Comparison of ENCODE assay signal across 20 mouse cellular contexts in genomic region chr1:187969491-187969890, GRCm38 (mm10).
DNase-seq lines count a peak whose midpoint lies in the region; ATAC-seq lines count a peak whose summit lies in the region.
"Had no signal": no experiment of that assay in that cellular context is flagged by ENCODE, and none has a peak within 500 bp of the region (broad histone marks: within the 10 kb centered on the region; RNA-seq: fewer than 3 reads in every experiment).

No protein-coding gene starts in this region.

- WGBS in heart, embryonic 14.5 days = 54% methylated on average over 5 of the region's 5 CpGs
- WGBS in kidney, embryonic 15.5 days = 60% methylated on average over 5 of the region's 5 CpGs

- peak; percentile 14 to 16 for DNase-seq in cerebellum, postnatal 36 days
- DNase-seq in cerebellum, adult 11 months = no peak
- no peak for DNase-seq in heart, postnatal 36 days
- DNase-seq in kidney, adult 9 months = no peak
- DNase-seq: adrenal gland, adult 2 months; adrenal gland, postnatal 25 days; cerebellum, adult 9-11 months; gastrocnemius, adult 2 months; gastrocnemius, postnatal 25 days; heart, postnatal 4 days; kidney, adult 18-20 months had no signal

- H3K36me3 ChIP-seq in heart, embryonic 14.5 days (ENCODE audit: control insufficient read depth, insufficient read depth, low read length) = no peaks in the 10 kb centered on the region
- no peaks in the 10 kb centered on the region for H3K36me3 ChIP-seq in kidney, embryonic 15.5 days
- H3K36me3 ChIP-seq: embryonic facial prominence, embryonic 15.5 days; forebrain, embryonic 10.5 days; hindbrain, embryonic 12.5 days; intestine, embryonic 15.5 days had no signal

- H3K9me3 ChIP-seq in heart, embryonic 14.5 days (ENCODE audit: control insufficient read depth, low read length) = no peaks in the 10 kb centered on the region
- H3K9me3 ChIP-seq in kidney, embryonic 15.5 days (replicated peaks) = no peaks in the 10 kb centered on the region
- H3K9me3 ChIP-seq: embryonic facial prominence, embryonic 15.5 days; forebrain, embryonic 10.5 days; hindbrain, embryonic 12.5 days; intestine, embryonic 15.5 days had no signal

- H3K27ac ChIP-seq in heart, embryonic 14.5 days (replicated peaks in 1 of 2; ENCODE audit: control insufficient read depth in 1 of 2, insufficient read depth in 1 of 2, low read depth in 2 of 2, low read length in 2 of 2) = peak overlapping the region in 1 of 2 experiments; percentile 48; a peak in 1 of 4 replicates
- H3K27ac ChIP-seq in kidney, embryonic 15.5 days = 0 out of 2 replicates have a peak overlapping the region, but pooled peaks have one; percentile 37
- H3K27ac ChIP-seq: embryonic facial prominence, embryonic 15.5 days; forebrain, embryonic 10.5 days; gastrocnemius, adult 2 months; hindbrain, embryonic 12.5 days; intestine, embryonic 15.5 days; kidney, postnatal 0 days had no signal

- peaks cover 13 to 48% of the 10 kb centered on the region in 2 experiments for H3K4me1 ChIP-seq in heart, embryonic 14.5 days (ENCODE audit: control insufficient read depth in 2 of 2, insufficient read depth in 2 of 2, low read length in 2 of 2)
- 0 out of 2 replicates have a peak, but pooled peaks cover 8% of the 10 kb centered on the region for H3K4me1 ChIP-seq in kidney, embryonic 15.5 days
- H3K4me1 ChIP-seq: embryonic facial prominence, embryonic 15.5 days; intestine, embryonic 15.5 days had no signal

- intact Hi-C loops in heart, postnatal 36 days (cut with DNase I) = no loop called here

- no peak overlapping the region for H3K4me3 ChIP-seq in heart, embryonic 14.5 days (ENCODE audit: control insufficient read depth in 1 of 2, insufficient read depth in 1 of 2, low read depth in 1 of 2, low read length in 2 of 2)
- H3K4me3 ChIP-seq in kidney, embryonic 15.5 days (replicated peaks) = no peak overlapping the region
- H3K4me3 ChIP-seq: embryonic facial prominence, embryonic 15.5 days; erythroblast, embryonic 14.5 days; forebrain, embryonic 10.5 days; gastrocnemius, adult 2 months; hindbrain, embryonic 12.5 days; intestine, embryonic 15.5 days had no signal

- ATAC-seq in heart, embryonic 14.5 days (ENCODE audit: insufficient number of reproducible peaks, insufficient read depth, low FRiP score, low read depth) = no peak
- ATAC-seq in kidney, embryonic 15.5 days (replicated peaks; ENCODE audit: low FRiP score) = no peak
- ATAC-seq: forebrain, embryonic 14.5 days; intestine, embryonic 15.5 days had no signal

- no peak overlapping the region for H3K4me2 ChIP-seq in heart, embryonic 14.5 days (ENCODE audit: low read length)
- no peak overlapping the region for H3K4me2 ChIP-seq in kidney, embryonic 15.5 days
- H3K4me2 ChIP-seq: embryonic facial prominence, embryonic 15.5 days; hindbrain, embryonic 12.5 days; intestine, embryonic 15.5 days had no signal

- H3K27me3 ChIP-seq in heart, embryonic 14.5 days (ENCODE audit: control insufficient read depth, insufficient read depth, low read length) = no peaks in the 10 kb centered on the region
- H3K27me3 ChIP-seq in kidney, embryonic 15.5 days = no peaks in the 10 kb centered on the region
- H3K27me3 ChIP-seq: embryonic facial prominence, embryonic 15.5 days; hindbrain, embryonic 12.5 days; intestine, embryonic 15.5 days had no signal

- 0 out of 2 replicates have a peak overlapping the region, but pooled peaks have one; percentile 35 for H3K9ac ChIP-seq in heart, embryonic 14.5 days (ENCODE audit: low read length)
- H3K9ac ChIP-seq in kidney, embryonic 15.5 days = no peak overlapping the region
- H3K9ac ChIP-seq: embryonic facial prominence, embryonic 15.5 days; hindbrain, embryonic 12.5 days; intestine, embryonic 15.5 days had no signal

Comparison
In these comparisons a context has a peak if more than half of its experiments do, and no peak if none do; other contexts are left out.
1. DNase-seq: peak in cerebellum, postnatal 36 days (2 of 2); none in cerebellum, adult 11 months (single experiment), heart, postnatal 36 days (0 of 2) and kidney, adult 9 months (single experiment).